Mouse (Mus musculus) midbrain, embryonic 13.5 days (tissue): ENCODE measurements around the gene Nr2e1. TPM values are rescaled to one million over a fixed set of nuclear protein-coding genes. Genes with fewer than 3 reads are reported as not detected.

Experiments used
- ATAC-seq: fragments of 200-750 bp; cut with Nextera tagmentation; 2 replicates; pipeline ENCODE4 v1.8.0; 2017; ENCODE audit warnings: mild to moderate bottlenecking, moderate TSS enrichment, moderate library complexity
- H3K27ac ChIP-seq: fragments of 300-500 bp; sonication (generic); 2 replicates; pipeline ENCODE4 v1.5.1; 2015; ENCODE audit warnings: inconsistent platforms, mild to moderate bottlenecking, moderate library complexity
- H3K27me3 ChIP-seq: fragments of 300-500 bp; sonication (generic); 2 replicates; pipeline ENCODE4 v1.6.1; 2015; ENCODE audit warnings: mild to moderate bottlenecking, inconsistent platforms
- H3K36me3 ChIP-seq: fragments of 300-500 bp; sonication (generic); 2 replicates; pipeline ENCODE4 v1.6.1; 2015; ENCODE audit warnings: mild to moderate bottlenecking, inconsistent platforms
- H3K4me1 ChIP-seq: fragments of 300-500 bp; sonication (generic); replicated peaks from 2 replicates; pipeline ENCODE4 v1.6.1; 2015; ENCODE audit warnings: inconsistent platforms
- H3K4me2 ChIP-seq: fragments of 300-500 bp; sonication (generic); replicated peaks from 2 replicates; pipeline ENCODE4 v1.6.1; 2015; ENCODE audit warnings: moderate library complexity, mild to moderate bottlenecking, inconsistent platforms
- H3K4me3 ChIP-seq: fragments of 300-500 bp; sonication (generic); replicated peaks from 2 replicates; pipeline ENCODE4 v1.5.1; 2015; ENCODE audit warnings: mild to moderate bottlenecking, inconsistent platforms
- H3K9ac ChIP-seq: fragments of 300-500 bp; sonication (generic); replicated peaks from 2 replicates; pipeline ENCODE4 v1.6.1; 2015; ENCODE audit warnings: mild to moderate bottlenecking, inconsistent platforms
- H3K9me3 ChIP-seq: fragments of 300-500 bp; sonication (generic); 2 replicates; pipeline ENCODE4 v1.6.1; 2016; ENCODE audit warnings: mild to moderate bottlenecking, inconsistent platforms
- WGBS: fragments of 180-500 bp; shearing (Covaris S2); methylation state at CpG from one replicate; pipeline ENCODE4 v1.1.7; 2015; 5-methylcytosine and 5-hydroxymethylcytosine counted together
- polyA plus RNA-seq: library from polyadenylated mRNA; unstranded; fragments of >200 nt; fragmentation: Nextera tagmentation; extraction: Ambion mirVana; gene quantifications from 2 replicates; pipeline ENCODE4 v1.2.1, GENCODE M21; 2015

Nr2e1 gene
- polyA plus RNA-seq, 1 experiment from 2014 or later, result 16.9 TPM

DNA sequence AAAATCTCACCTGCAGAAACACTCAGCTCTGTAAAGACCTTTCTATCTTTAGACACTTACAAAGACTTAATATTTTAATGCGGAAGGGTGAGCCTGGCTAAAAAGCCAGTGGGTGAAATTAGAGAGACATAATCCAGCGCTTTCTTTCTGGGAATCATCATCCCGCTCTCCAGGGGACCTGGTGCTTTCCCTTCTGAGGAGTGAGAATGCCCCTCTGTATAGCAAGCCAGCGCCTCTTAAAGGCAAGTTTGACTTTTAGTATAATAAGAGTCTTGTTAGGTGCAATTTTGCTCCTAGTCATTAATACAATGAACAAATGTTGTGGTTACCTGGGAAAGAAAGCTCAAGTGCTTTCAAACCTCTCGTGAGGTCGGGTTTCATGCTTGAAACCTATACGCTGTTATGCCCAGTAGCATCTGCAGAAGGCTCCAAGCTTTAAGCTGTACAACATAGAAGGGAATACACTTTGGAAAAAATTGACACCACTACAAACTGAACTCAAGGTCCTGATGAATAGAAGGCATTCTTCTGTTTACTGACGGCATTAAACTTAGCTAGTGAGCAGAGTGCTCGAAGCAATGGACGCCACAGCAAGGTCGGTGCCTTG, 59.8 kb downstream of the Nr2e1 start:
- ATAC-seq, result no peak
- Histone ChIP-seq H3K27ac (no peak overlapping the region), H3K9me3 (no peaks in the 10 kb centered on the region), H3K9ac (no peak overlapping the region), H3K4me3 (no peak overlapping the region), H3K27me3 (no peaks in the 10 kb centered on the region), H3K4me1 (peaks cover 15% of the 10 kb centered on the region), H3K4me2 (no peak overlapping the region), H3K36me3 (peaks cover 21% of the 10 kb centered on the region)
- WGBS, result 47% methylated on average over 11 of the region's 11 CpGs

DNA sequence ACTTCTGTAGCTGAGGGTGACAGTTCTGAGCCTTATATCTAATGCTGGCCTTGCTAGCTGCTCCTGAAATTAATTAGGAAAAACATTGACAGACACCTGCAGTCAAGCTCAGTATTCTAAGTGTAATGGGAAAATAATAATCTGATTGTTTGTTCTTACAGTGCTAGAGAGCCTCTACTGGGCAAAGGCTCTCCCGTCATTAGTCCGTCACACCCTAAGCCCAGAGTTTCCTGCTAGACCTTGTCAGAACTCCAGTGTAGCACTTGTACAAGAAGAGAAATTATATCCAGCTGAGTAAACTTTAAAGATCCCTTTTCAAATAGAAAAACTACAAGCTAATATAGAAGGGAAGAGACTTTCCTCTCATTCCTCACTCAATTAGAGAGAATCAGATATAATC, 60.5 kb downstream of the Nr2e1 start:
- 58% methylated on average over 2 of the region's 2 CpGs for WGBS
- ATAC-seq, result no peak

DNA sequence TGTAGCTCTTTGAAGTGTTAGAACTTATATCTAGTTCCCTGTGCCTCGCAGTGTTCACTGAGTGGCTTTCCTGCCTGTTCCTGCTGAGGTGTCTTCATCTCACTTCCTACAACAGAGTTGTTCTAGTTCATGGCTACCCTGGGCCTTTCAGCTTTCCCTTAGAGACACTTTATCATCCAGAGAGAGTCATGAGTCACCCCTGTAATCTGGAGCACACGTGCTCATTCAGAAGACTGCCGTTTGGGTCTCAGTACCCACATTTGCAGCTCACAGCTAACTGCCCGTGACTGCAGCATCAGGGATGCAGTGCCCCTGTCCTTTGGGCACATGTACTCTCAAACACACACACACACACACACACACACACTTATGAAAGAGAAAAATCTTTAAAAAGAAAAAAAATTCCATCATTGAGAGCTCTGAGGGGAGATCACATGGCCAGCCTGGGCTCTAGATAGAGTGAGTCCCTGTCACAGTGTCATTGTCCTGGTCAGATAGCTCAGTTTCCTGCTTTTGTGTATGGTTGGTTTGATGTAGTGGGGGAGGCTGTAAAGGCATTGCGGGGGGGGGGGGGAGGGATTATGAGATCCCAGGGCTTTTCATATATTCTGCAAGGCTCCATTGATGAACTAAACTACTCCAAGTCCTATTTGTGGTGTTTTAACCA, 62.0 kb downstream of the Nr2e1 start:
- H3K4me1 ChIP-seq, result peaks cover 15% of the 10 kb centered on the region
- H3K9ac ChIP-seq, result no peak overlapping the region
- ATAC-seq, result no peak
- no peak overlapping the region for H3K4me2 ChIP-seq
- no peaks in the 10 kb centered on the region for H3K9me3 ChIP-seq
- no peak overlapping the region for H3K4me3 ChIP-seq
- no peak overlapping the region for H3K27ac ChIP-seq
- 61% methylated on average over 5 of the region's 5 CpGs for WGBS
- no peaks in the 10 kb centered on the region for H3K27me3 ChIP-seq
- H3K36me3 ChIP-seq, result peaks cover 6% of the 10 kb centered on the region

More for the DNA sequence above, 60.5 kb downstream of the Nr2e1 start:
- no peak overlapping the region for H3K27ac ChIP-seq
- peaks cover 15% of the 10 kb centered on the region for H3K4me1 ChIP-seq
- H3K9me3 ChIP-seq, result no peaks in the 10 kb centered on the region
- no peaks in the 10 kb centered on the region for H3K27me3 ChIP-seq
- H3K9ac ChIP-seq, result no peak overlapping the region
- H3K36me3 ChIP-seq, result peaks cover 14% of the 10 kb centered on the region
- no peak overlapping the region for H3K4me3 ChIP-seq
- H3K4me2 ChIP-seq, result no peak overlapping the region

DNA sequence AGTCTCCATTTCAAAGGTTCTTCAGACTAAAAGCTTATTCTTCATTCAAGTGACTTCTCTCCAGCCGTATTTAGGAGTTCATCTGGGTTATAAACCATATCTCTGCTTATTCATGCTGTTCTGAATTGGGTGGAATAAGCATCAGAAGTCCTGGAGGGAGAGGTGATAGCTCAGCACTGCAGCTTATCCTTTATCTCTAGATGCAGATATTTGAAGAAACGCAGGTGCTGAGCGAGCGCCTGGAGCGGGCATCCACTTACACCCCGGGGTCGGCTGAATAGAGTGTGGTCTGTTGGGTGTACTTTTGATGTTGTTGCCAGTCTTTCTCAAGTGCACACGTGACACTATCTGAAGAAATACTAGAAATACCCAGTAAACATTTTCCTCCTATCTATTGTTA, 65.1 kb downstream of the Nr2e1 start:
- 83% methylated on average over 8 of the region's 8 CpGs for WGBS
- peaks cover 8% of the 10 kb centered on the region for H3K4me1 ChIP-seq
- no peak overlapping the region for H3K9ac ChIP-seq
- no peak for ATAC-seq
- H3K4me3 ChIP-seq, result no peak overlapping the region
- H3K27ac ChIP-seq, result no peak overlapping the region
- no peaks in the 10 kb centered on the region for H3K27me3 ChIP-seq
- no peaks in the 10 kb centered on the region for H3K9me3 ChIP-seq
- no peaks in the 10 kb centered on the region for H3K36me3 ChIP-seq
- no peak overlapping the region for H3K4me2 ChIP-seq

DNA sequence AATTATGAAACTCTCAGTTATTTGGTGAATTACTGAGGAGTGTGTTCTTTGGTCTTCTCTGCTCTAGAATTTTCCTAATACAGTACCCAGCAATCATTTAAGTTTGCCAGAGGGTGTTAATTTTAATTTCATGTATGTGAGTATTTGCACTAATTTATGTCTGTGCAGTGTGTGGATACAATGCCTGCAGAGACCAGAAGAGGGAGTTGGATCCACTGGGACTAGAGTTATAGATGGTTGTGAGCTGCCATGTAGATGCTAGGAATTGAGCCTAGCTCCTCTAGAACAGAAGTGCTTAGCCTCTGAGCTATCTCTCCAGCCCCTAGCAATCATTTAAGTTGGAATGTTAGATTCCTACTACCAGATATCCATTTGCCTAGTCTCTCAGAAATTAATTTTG, 69.3 kb downstream of the Nr2e1 start:
- H3K36me3 ChIP-seq, result no peaks in the 10 kb centered on the region; the same call in 1 of the 2 replicates
- H3K9ac ChIP-seq, result no peak overlapping the region
- no peaks in the 10 kb centered on the region for H3K27me3 ChIP-seq
- H3K4me3 ChIP-seq, result no peak overlapping the region
- no peaks in the 10 kb centered on the region for H3K9me3 ChIP-seq
- no peak overlapping the region for H3K4me2 ChIP-seq
- H3K27ac ChIP-seq, result no peak overlapping the region
- H3K4me1 ChIP-seq, result no peaks in the 10 kb centered on the region
- ATAC-seq, result no peak

Other genes starting within 250 kb of the Nr2e1 start
- gene Afg1l, start 105.1 kb downstream of the Nr2e1 start, polyA plus RNA-seq, result 4.6 and 4.8 TPM in 2 replicates
- gene Snx3, start 81.6 kb downstream of the Nr2e1 start, polyA plus RNA-seq, result 220 and 236 TPM in 2 replicates
- gene Ostm1, start 190 bp upstream of the Nr2e1 start, polyA plus RNA-seq, result 35.6 and 37.4 TPM in 2 replicates
- 26.3 and 26.4 TPM in 2 replicates for gene Sec63, start 177.9 kb upstream of the Nr2e1 start, polyA plus RNA-seq